Mouse (Mus musculus): ENCODE measurements around the gene Mat2a. TPM values are rescaled to one million over a fixed set of nuclear protein-coding genes. Genes with fewer than 3 reads are reported as not detected.
"Not testable (repeated sequence)": the region's sequence is repeated elsewhere in the genome, so short reads cannot be mapped to it uniquely, and the experiment has no call there.

The Mat2a gene
- total RNA-seq, 2 experiments from 2014 or later: 186 to 194 TPM

- peak overlapping the region; percentile 24; the same call in 1 of the 2 replicates for H3K27ac ChIP-seq
- intact Hi-C loops (cut with DNase I): no loop called here
- no peak for DNase-seq (ENCODE audit: extremely low spot score in 1 of 2, low spot score in 2 of 2)
Measured at GRCm38 (mm10) chr6:72454072-72454746, 14.9 kb upstream of the Mat2a start.

DNA sequence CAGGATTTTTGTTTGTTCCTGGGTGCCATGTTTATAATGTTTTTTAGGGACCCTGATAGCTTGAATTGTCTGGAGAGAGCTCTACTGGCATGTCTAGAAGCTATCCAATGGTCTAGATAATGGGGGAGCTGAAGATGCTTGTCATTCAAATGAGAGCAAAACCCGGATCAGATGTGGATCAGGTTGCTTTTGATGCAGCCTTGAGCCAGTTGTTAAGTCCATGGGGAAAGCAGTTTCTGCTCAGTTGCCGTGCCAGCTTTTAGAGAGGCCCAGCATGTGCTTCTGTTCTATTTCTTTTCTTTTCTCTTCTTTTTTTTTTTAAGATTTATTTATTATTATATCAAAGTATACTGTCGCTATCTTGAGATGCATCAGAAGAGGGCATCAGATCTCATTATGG, 14.2 kb upstream of the Mat2a start:
- TF ChIP-seq CTCF (IDR thresholded peaks at IDR 0.05): no peak
- Histone ChIP-seq H3K4me3 (no peak overlapping the region), H3K27ac (no peak overlapping the region)
- no peak for DNase-seq (ENCODE audit: extremely low spot score in 1 of 2, low spot score in 2 of 2)
- intact Hi-C loops (cut with DNase I): no loop called here

More at GRCm38 (mm10) chr6:72454072-72454746, 14.9 kb upstream of the Mat2a start:
- no peak overlapping the region for H3K4me3 ChIP-seq
- TF ChIP-seq CTCF (IDR thresholded peaks at IDR 0.05): no peak

DNA sequence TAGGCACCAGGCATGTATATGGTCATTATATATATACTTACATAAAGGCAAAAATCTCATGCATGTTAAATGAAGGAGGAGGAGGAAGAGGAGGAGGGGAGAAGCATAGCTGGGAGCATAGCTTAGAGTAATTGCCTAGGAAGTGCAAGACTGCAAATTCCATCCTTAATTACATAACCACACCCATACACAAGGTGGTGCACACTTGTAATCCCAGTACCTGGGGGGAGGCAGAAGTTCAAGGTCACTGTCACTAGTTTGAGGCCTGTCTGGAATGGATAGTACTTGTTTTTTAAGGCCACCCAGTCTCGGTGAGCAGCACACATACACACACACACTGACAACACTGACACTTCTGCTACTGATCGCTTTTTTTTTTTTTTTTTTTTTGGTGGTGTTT, 13.0 kb upstream of the Mat2a start:
- H3K27ac ChIP-seq: no peak overlapping the region
- no peak for DNase-seq (ENCODE audit: extremely low spot score in 1 of 2, low spot score in 2 of 2)
- intact Hi-C loops (cut with DNase I): no loop called here
- H3K4me3 ChIP-seq: no peak overlapping the region
- no peak for TF ChIP-seq CTCF (IDR thresholded peaks at IDR 0.05)

DNA sequence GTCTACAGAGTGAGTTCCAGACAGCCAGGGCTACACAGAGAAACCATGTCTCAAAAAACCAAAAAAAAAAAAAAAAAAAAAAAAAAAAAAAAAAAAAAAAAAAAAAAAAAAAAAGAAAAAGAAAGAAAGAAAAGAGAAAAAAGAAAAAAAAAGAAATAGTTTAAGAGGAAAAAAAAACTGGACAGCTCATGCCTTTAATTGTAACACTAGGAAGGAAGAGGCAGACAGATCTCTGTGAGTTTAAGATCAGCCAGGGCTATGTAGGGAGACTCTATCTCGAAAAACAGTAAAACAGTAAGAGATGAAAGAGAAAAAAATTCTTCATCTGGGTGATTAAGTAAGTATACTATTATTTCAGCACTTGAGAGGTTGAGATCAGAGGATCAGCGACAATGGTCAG, 12.4 kb upstream of the Mat2a start:
- H3K4me3 ChIP-seq; intact Hi-C loops (cut with DNase I); H3K27ac ChIP-seq; DNase-seq (ENCODE audit: extremely low spot score in 1 of 2, low spot score in 2 of 2): not testable (repeated sequence)

GRCm38 (mm10) chr6:72447487-72447886, 8.1 kb upstream of the Mat2a start:
- no peak for TF ChIP-seq CTCF (IDR thresholded peaks at IDR 0.05)
- no peak for DNase-seq (ENCODE audit: extremely low spot score in 1 of 2, low spot score in 2 of 2)
- intact Hi-C loops (cut with DNase I): no loop called here
- Histone ChIP-seq H3K27ac (no peak overlapping the region), H3K4me3 (no peak overlapping the region)

DNA sequence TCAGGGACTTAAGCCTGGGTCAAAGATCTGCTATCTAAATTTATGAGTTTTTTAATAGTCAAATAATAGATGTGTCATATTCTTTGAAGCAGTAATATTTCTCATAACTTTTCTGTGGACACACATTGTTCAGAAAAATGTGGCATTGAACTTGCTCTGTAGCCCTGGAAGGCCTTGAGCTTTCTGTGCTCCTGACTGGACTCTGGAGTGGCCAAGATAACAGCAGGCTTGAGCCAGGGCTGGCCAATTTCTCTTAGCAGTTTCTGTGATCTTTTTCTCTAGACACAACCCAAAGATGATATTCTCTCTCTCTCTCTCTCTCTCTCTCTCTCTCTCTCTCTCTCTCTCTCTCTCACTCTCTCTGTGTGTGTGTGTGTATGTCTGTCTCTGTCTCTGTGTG, 5.7 kb upstream of the Mat2a start:
- Histone ChIP-seq H3K27ac (no peak overlapping the region), H3K4me3 (no peak overlapping the region)
- intact Hi-C loops (cut with DNase I): no loop called here
- TF ChIP-seq CTCF (IDR thresholded peaks at IDR 0.05): no peak
- DNase-seq (ENCODE audit: extremely low spot score in 1 of 2, low spot score in 2 of 2): no peak

- no peak overlapping the region for H3K27ac ChIP-seq
- TF ChIP-seq CTCF (IDR thresholded peaks at IDR 0.05): no peak
- DNase-seq (ENCODE audit: extremely low spot score in 1 of 2, low spot score in 2 of 2): no peak
- no peak overlapping the region for H3K4me3 ChIP-seq
- intact Hi-C loops (cut with DNase I): no loop called here
Measured at GRCm38 (mm10) chr6:72442921-72443604, 3.7 kb upstream of the Mat2a start.

GRCm38 (mm10) chr6:72440186-72440990, 1.0 kb upstream of the Mat2a start:
- no peak for TF ChIP-seq CTCF (IDR thresholded peaks at IDR 0.05)
- intact Hi-C loops (cut with DNase I): no loop called here
- peak in 1 of 2 experiments; percentile 23 for DNase-seq (ENCODE audit: extremely low spot score in 1 of 2, low spot score in 2 of 2)
- Histone ChIP-seq H3K4me3 (peak overlapping the region; percentile 92), H3K27ac (peak overlapping the region; percentile 100)

GRCm38 (mm10) chr6:72438862-72439354, 450 bp downstream of the Mat2a start:
- intact Hi-C loops (cut with DNase I): loop anchor here (1.0 kb wide), 2 partner anchors 73 to 95 kb away; no protein-coding TSS in a partner anchor
- peak overlapping the region; percentile 92 for H3K4me3 ChIP-seq

GRCm38 (mm10) chr6:72438226-72438625, 1.1 kb downstream of the Mat2a start:
- H3K27ac ChIP-seq: peak overlapping the region; percentile 100
- no peak for TF ChIP-seq CTCF (IDR thresholded peaks at IDR 0.05)
- intact Hi-C loops (cut with DNase I): no loop called here

More at GRCm38 (mm10) chr6:72438862-72439354, 450 bp downstream of the Mat2a start:
- no peak for TF ChIP-seq CTCF (IDR thresholded peaks at IDR 0.05)
- H3K27ac ChIP-seq: peak overlapping the region; percentile 100
- DNase-seq (ENCODE audit: extremely low spot score in 1 of 2, low spot score in 2 of 2): peak; percentile 91

DNA sequence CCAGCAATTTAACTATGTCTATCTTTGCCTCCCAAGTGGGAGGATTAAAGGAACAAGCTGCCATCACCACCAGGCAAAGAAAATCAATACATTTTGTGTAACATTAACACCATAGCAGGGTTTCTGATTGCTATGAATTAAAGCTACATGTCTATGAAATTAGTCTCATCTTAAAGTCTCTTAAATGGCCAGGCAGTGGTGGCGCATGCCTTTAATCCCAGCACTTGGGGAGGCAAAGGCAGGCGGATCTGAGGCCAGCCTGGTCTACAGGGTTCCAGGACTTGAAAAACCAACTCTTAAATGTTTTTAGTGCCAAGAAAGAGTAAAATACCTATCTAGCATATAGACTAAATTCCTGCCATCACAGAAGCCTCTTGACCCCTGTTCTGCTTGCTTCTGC, 7.2 kb downstream of the Mat2a start:
- intact Hi-C loops (cut with DNase I): no loop called here
- Histone ChIP-seq H3K4me3 (no peak overlapping the region), H3K27ac (no peak overlapping the region; the same call in 1 of the 2 replicates)
- no peak for DNase-seq (ENCODE audit: extremely low spot score in 1 of 2, low spot score in 2 of 2)
- TF ChIP-seq CTCF (IDR thresholded peaks at IDR 0.05): no peak

More at GRCm38 (mm10) chr6:72438226-72438625, 1.1 kb downstream of the Mat2a start:
- peak overlapping the region; percentile 92 for H3K4me3 ChIP-seq
- DNase-seq (ENCODE audit: extremely low spot score in 1 of 2, low spot score in 2 of 2): no peak

All from left cerebral cortex, adult 2 months (tissue).